ENCODE assay signal across 8 mouse cellular contexts in genomic region chr15:79883352-79883822, GRCm38 (mm10). TPM values are rescaled to one million over a fixed set of nuclear protein-coding genes. Genes with fewer than 3 reads are reported as not detected.
DNase-seq lines count a peak whose midpoint lies in the region; ATAC-seq and TF ChIP-seq lines count a peak whose summit lies in the region.

No protein-coding gene starts in this region.

- no peaks in the 10 kb centered on the region for H3K9me3 ChIP-seq in ES-Bruce4 (replicated peaks; ENCODE audit: control insufficient read depth, insufficient read depth, low read length, poor library complexity, severe bottlenecking)
- H3K9me3 ChIP-seq in forebrain, embryonic 13.5 days (replicated peaks): no peaks in the 10 kb centered on the region
- no peaks in the 10 kb centered on the region for H3K9me3 ChIP-seq in liver, embryonic 16.5 days (replicated peaks; ENCODE audit: control insufficient read depth, low read length)
- H3K9me3 ChIP-seq in neural tube, embryonic 12.5 days: no peaks in the 10 kb centered on the region
- H3K9me3 ChIP-seq in stomach, postnatal 0 days (ENCODE audit: control insufficient read depth, low read length): no peaks in the 10 kb centered on the region

- H3K4me1 ChIP-seq in ES-Bruce4 (ENCODE audit: control insufficient read depth, insufficient read depth, low read length): peaks cover 5% of the 10 kb centered on the region
- H3K4me1 ChIP-seq in forebrain, embryonic 13.5 days: peaks cover 20% of the 10 kb centered on the region
- H3K4me1 ChIP-seq in liver, embryonic 16.5 days (ENCODE audit: control insufficient read depth, low read depth, low read length): peaks cover 3% of the 10 kb centered on the region
- 0 out of 2 replicates have a peak, but pooled peaks cover 5% of the 10 kb centered on the region for H3K4me1 ChIP-seq in neural tube, embryonic 12.5 days
- peaks cover 4% of the 10 kb centered on the region for H3K4me1 ChIP-seq in stomach, postnatal 0 days (replicated peaks; ENCODE audit: control insufficient read depth, insufficient read depth)

- TF ChIP-seq CTCF in ES-Bruce4 (IDR thresholded peaks at IDR 0.05; ENCODE audit: low read depth, low read length): peak; percentile 61
- peak; percentile 96 for TF ChIP-seq CTCF in stomach, postnatal 0 days (IDR thresholded peaks at IDR 0.05; ENCODE audit: low read depth)

- 2% methylated on average over 30 of the region's 30 CpGs for WGBS in forebrain, embryonic 13.5 days
- under 1% methylated on average over 30 of the region's 30 CpGs for WGBS in large intestine, adult 2 months
- under 1% methylated on average over 30 of the region's 30 CpGs for WGBS in liver, embryonic 16.5 days (ENCODE audit: insufficient replicate concordance)
- under 1% methylated on average over 30 of the region's 30 CpGs for WGBS in neural tube, embryonic 12.5 days
- under 1% methylated on average over 30 of the region's 30 CpGs for WGBS in stomach, postnatal 0 days

- H3K27ac ChIP-seq in ES-Bruce4 (ENCODE audit: insufficient read depth, low read length): peak overlapping the region; percentile 79
- peak overlapping the region; percentile 83 for H3K27ac ChIP-seq in forebrain, embryonic 13.5 days
- H3K27ac ChIP-seq in liver, embryonic 16.5 days (ENCODE audit: low read length): 0 out of 2 replicates have a peak overlapping the region, but pooled peaks have one; percentile 18
- H3K27ac ChIP-seq in neural tube, embryonic 12.5 days: peak overlapping the region; percentile 57; the same call in 1 of the 2 replicates
- peak overlapping the region; percentile 81 for H3K27ac ChIP-seq in stomach, postnatal 0 days (replicated peaks)

- H3K36me3 ChIP-seq in ES-Bruce4 (ENCODE audit: control insufficient read depth, insufficient read depth, low read length, poor library complexity, severe bottlenecking): no peaks in the 10 kb centered on the region
- no peaks in the 10 kb centered on the region for H3K36me3 ChIP-seq in forebrain, embryonic 13.5 days (ENCODE audit: poor library complexity, severe bottlenecking)
- no peaks in the 10 kb centered on the region for H3K36me3 ChIP-seq in liver, embryonic 16.5 days (ENCODE audit: control insufficient read depth, insufficient read depth)
- no peaks in the 10 kb centered on the region for H3K36me3 ChIP-seq in neural tube, embryonic 12.5 days
- no peaks in the 10 kb centered on the region for H3K36me3 ChIP-seq in stomach, postnatal 0 days (ENCODE audit: control insufficient read depth, insufficient read depth, low read length)

- DNase-seq in heart, postnatal 10 days: peak; percentile 96 to 97
- DNase-seq in large intestine, adult 2 months (ENCODE audit: low read depth, low spot score): peak; percentile 67
- peak; percentile 94 for DNase-seq in stomach, postnatal 0 days (ENCODE audit: low spot score)

- no peak for TF ChIP-seq POLR2A in ES-Bruce4 (IDR thresholded peaks at IDR 0.05; ENCODE audit: insufficient read depth, low read length)

- intact Hi-C loops in heart, postnatal 10 days (cut with DNase I): loop anchor here (1.0 to 5.0 kb wide), 2 partner anchors 51 to 126 kb away; no protein-coding TSS in a partner anchor

- peak overlapping the region; percentile 87 for H3K4me3 ChIP-seq in ES-Bruce4 (ENCODE audit: low read depth, low read length)
- H3K4me3 ChIP-seq in forebrain, embryonic 13.5 days: peak overlapping the region; percentile 48
- H3K4me3 ChIP-seq in liver, embryonic 16.5 days (ENCODE audit: low read depth, low read length): peak overlapping the region; percentile 64
- peak overlapping the region; percentile 45 for H3K4me3 ChIP-seq in neural tube, embryonic 12.5 days
- peak overlapping the region; percentile 42 for H3K4me3 ChIP-seq in stomach, postnatal 0 days (ENCODE audit: low read depth, low read length)

- peak overlapping the region; percentile 58 for H3K4me2 ChIP-seq in forebrain, embryonic 13.5 days
- H3K4me2 ChIP-seq in liver, embryonic 16.5 days (ENCODE audit: low read depth, low read length): peak overlapping the region; percentile 82
- H3K4me2 ChIP-seq in neural tube, embryonic 12.5 days (replicated peaks): peak overlapping the region; percentile 61
- peak overlapping the region; percentile 53 for H3K4me2 ChIP-seq in stomach, postnatal 0 days (replicated peaks; ENCODE audit: low read depth)

- peak overlapping the region; percentile 62 for H3K9ac ChIP-seq in ES-Bruce4 (ENCODE audit: low read depth, poor library complexity, severe bottlenecking)
- peak overlapping the region; percentile 76 for H3K9ac ChIP-seq in forebrain, embryonic 13.5 days
- peak overlapping the region; percentile 66 for H3K9ac ChIP-seq in liver, embryonic 16.5 days (ENCODE audit: low read depth, low read length)
- H3K9ac ChIP-seq in neural tube, embryonic 12.5 days: peak overlapping the region; percentile 65
- 0 out of 2 replicates have a peak overlapping the region, but pooled peaks have one; percentile 28 for H3K9ac ChIP-seq in stomach, postnatal 0 days (ENCODE audit: low read length)

- TF ChIP-seq EP300 in ES-Bruce4 (IDR thresholded peaks at IDR 0.05; ENCODE audit: insufficient read depth, low read depth, low read length): no peak
- TF ChIP-seq EP300 in stomach, postnatal 0 days (optimal IDR thresholded peaks at IDR 0.05): no peak

- H3K27me3 ChIP-seq in ES-Bruce4 (ENCODE audit: control insufficient read depth, insufficient read depth, low read length, poor library complexity, severe bottlenecking): no peaks in the 10 kb centered on the region
- no peaks in the 10 kb centered on the region for H3K27me3 ChIP-seq in forebrain, embryonic 13.5 days
- H3K27me3 ChIP-seq in liver, embryonic 16.5 days (ENCODE audit: control insufficient read depth, insufficient read depth, low read depth, low read length): peaks cover 6% of the 10 kb centered on the region; the same call in 1 of the 2 replicates
- no peaks in the 10 kb centered on the region for H3K27me3 ChIP-seq in neural tube, embryonic 12.5 days (replicated peaks)
- no peaks in the 10 kb centered on the region for H3K27me3 ChIP-seq in stomach, postnatal 0 days (ENCODE audit: control insufficient read depth, insufficient read depth, low read length)

- ATAC-seq in cerebellum, adult (ENCODE audit: insufficient number of reproducible peaks, low FRiP score, low TSS enrichment): peak; percentile 95
- peak; percentile 93 for ATAC-seq in forebrain, embryonic 13.5 days
- peak; percentile 80 for ATAC-seq in liver, embryonic 16.5 days (ENCODE audit: low read depth)
- peak; percentile 93 for ATAC-seq in neural tube, embryonic 12.5 days (ENCODE audit: low FRiP score, low read depth)
- peak; percentile 81 for ATAC-seq in stomach, postnatal 0 days (ENCODE audit: low FRiP score, low TSS enrichment)

RNA-seq across cellular contexts. Expression of gene Apobec3, which starts 8.1 kb away (rescaled TPM):
- 98.9 and 114 TPM in 2 replicates for polyA plus RNA-seq in ES-Bruce4 (2011; ENCODE audit: insufficient read depth, insufficient read length, low read depth, missing spikeins)
- 5.8 and 6.6 TPM in 2 replicates for polyA plus RNA-seq in forebrain, embryonic 13.5 days (2015; fragmentation: Nextera tagmentation; extraction: Ambion mirVana)
- 10 to 100 TPM; 11.2 to 11.7 TPM for total RNA-seq in heart, postnatal 10 days (2021)
- polyA plus RNA-seq in large intestine, adult 2 months (2012; rRNA removed): 28.3 and 34.3 TPM in 2 replicates
- 33.1 and 35.2 TPM in 2 replicates for polyA plus RNA-seq in liver, embryonic 16.5 days (2015; fragmentation: Nextera tagmentation; extraction: Ambion mirVana)
- polyA plus RNA-seq in neural tube, embryonic 12.5 days (2016; fragmentation: Nextera tagmentation; extraction: Ambion mirVana): 5.5 and 5.8 TPM in 2 replicates
- polyA plus RNA-seq in stomach, postnatal 0 days (2015; fragmentation: Nextera tagmentation; extraction: Ambion mirVana): 18.2 and 18.5 TPM in 2 replicates

RNA-seq across cellular contexts. Expression of gene Cbx6, which starts 48.9 kb away (rescaled TPM):
- polyA plus RNA-seq in ES-Bruce4 (2011; ENCODE audit: insufficient read depth, insufficient read length, low read depth, missing spikeins): 25.7 and 28.7 TPM in 2 replicates
- 39.0 and 43.8 TPM in 2 replicates for polyA plus RNA-seq in forebrain, embryonic 13.5 days (2015; fragmentation: Nextera tagmentation; extraction: Ambion mirVana)
- total RNA-seq in heart, postnatal 10 days (2021): 10 to 100 TPM; 40.7 to 48.7 TPM
- polyA plus RNA-seq in large intestine, adult 2 months (2012; rRNA removed): 15.5 and 17.5 TPM in 2 replicates
- polyA plus RNA-seq in liver, embryonic 16.5 days (2015; fragmentation: Nextera tagmentation; extraction: Ambion mirVana): 5.8 and 6.3 TPM in 2 replicates
- polyA plus RNA-seq in neural tube, embryonic 12.5 days (2016; fragmentation: Nextera tagmentation; extraction: Ambion mirVana): 32.8 and 36.6 TPM in 2 replicates
- 33.3 and 34.8 TPM in 2 replicates for polyA plus RNA-seq in stomach, postnatal 0 days (2015; fragmentation: Nextera tagmentation; extraction: Ambion mirVana)

RNA-seq across cellular contexts. Expression of gene Npcd, which starts 49.4 kb away (rescaled TPM):
- 1.2 TPM in 1 of 2 replicates, not detected in the other for polyA plus RNA-seq in ES-Bruce4 (2011; ENCODE audit: insufficient read depth, insufficient read length, low read depth, missing spikeins)
- polyA plus RNA-seq in forebrain, embryonic 13.5 days (2015; fragmentation: Nextera tagmentation; extraction: Ambion mirVana): not detected in 2 replicates
- 1 to 10 TPM in 1 of 2 experiments, under 1 TPM in 1; 0.74 to 1.8 TPM for total RNA-seq in heart, postnatal 10 days (2021)
- polyA plus RNA-seq in large intestine, adult 2 months (2012; rRNA removed): not detected in 2 replicates
- not detected in 2 replicates for polyA plus RNA-seq in liver, embryonic 16.5 days (2015; fragmentation: Nextera tagmentation; extraction: Ambion mirVana)
- 0.31 and 1.0 TPM in 2 replicates for polyA plus RNA-seq in neural tube, embryonic 12.5 days (2016; fragmentation: Nextera tagmentation; extraction: Ambion mirVana)
- polyA plus RNA-seq in stomach, postnatal 0 days (2015; fragmentation: Nextera tagmentation; extraction: Ambion mirVana): 0.81 TPM in 1 of 2 replicates, not detected in the other

Comparison
In these comparisons a context has a peak if more than half of its experiments do, and no peak if none do; other contexts are left out.
1. Peak in every context shown above with its lines: DNase-seq, ATAC-seq, H3K4me3 ChIP-seq and H3K27ac ChIP-seq.
2. H3K27ac ChIP-seq: peak in every context shown above with its lines; median percentile 83 in forebrain, embryonic 13.5 days; 81 in stomach, postnatal 0 days; 79 in ES-Bruce4; 57 in neural tube, embryonic 12.5 days; 18 in liver, embryonic 16.5 days.